29 mouse cellular contexts compared by ENCODE assay signal in the genomic region with DNA sequence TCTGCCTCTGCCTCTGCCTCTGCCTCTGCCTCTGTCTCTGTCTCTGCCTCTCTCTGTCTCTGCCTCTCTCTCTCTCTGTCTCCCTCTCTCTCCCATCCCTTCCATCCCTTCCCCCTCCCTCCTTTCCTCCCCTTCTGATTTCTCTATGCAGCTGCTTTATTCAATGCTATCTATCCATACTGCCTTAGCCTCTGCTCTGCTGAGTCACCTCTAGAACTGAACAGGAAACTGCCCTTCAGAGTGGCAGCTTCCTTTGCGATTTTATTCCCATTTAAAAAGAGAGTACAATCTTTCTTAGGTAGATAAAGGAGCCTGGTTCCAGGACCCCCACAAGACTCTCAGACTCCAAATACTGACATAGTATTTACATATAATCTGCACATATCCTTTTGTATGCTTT. TPM values are rescaled to one million over a fixed set of nuclear protein-coding genes. Genes with fewer than 3 reads are reported as not detected.
A peak's percentile ranks its signal among the peaks of the same experiment; 100 is the strongest.
DNase-seq lines count a peak whose midpoint lies in the region; ATAC-seq and TF ChIP-seq lines count a peak whose summit lies in the region.
"Had no signal": no experiment of that assay in that cellular context is flagged by ENCODE, and none has a peak within 500 bp of the region (broad histone marks: within the 10 kb centered on the region; RNA-seq: fewer than 3 reads in every experiment).

No protein-coding gene starts in this region.

- DNase-seq in forebrain, embryonic 10.5 days (ENCODE audit: extremely low spot score, low spot score), result no peak
- DNase-seq in heart, adult 11 months, result peak; percentile 21
- no peak for DNase-seq in heart, adult 18-20 months
- DNase-seq in ovary, postnatal 10 days (ENCODE audit: low spot score), result no peak
- DNase-seq: adrenal gland, postnatal 10 days; adrenal gland, postnatal 36 days; cerebellum, adult 18-20 months; cerebellum, adult 9-10 months; cerebellum, postnatal 14 days; gastrocnemius, adult 2 months; gastrocnemius, postnatal 25 days; kidney, adult 11 months had no signal

- WGBS in forebrain, embryonic 15.5 days, result 91% methylated on average over 1 of the region's 1 CpGs
- WGBS in forebrain, embryonic 10.5 days, result 94% methylated on average over 1 of the region's 1 CpGs

- H3K27ac ChIP-seq in forebrain, embryonic 15.5 days (replicated peaks), result peak overlapping the region; percentile 99
- no peak overlapping the region for H3K27ac ChIP-seq in forebrain, embryonic 10.5 days
- H3K27ac ChIP-seq in ES-Bruce4 (ENCODE audit: insufficient read depth, low read length), result peak overlapping the region; percentile 72
- H3K27ac ChIP-seq: embryonic facial prominence, embryonic 12.5 days; embryonic facial prominence, embryonic 15.5 days; gastrocnemius, adult 2 months; hindbrain, embryonic 10.5 days; hindbrain, embryonic 13.5 days; intestine, embryonic 15.5 days had no signal

- H3K9ac ChIP-seq in forebrain, embryonic 15.5 days (replicated peaks), result no peak overlapping the region
- no peak overlapping the region for H3K9ac ChIP-seq in ES-Bruce4 (ENCODE audit: low read depth, poor library complexity, severe bottlenecking)
- H3K9ac ChIP-seq: embryonic facial prominence, embryonic 12.5 days; embryonic facial prominence, embryonic 15.5 days; hindbrain, embryonic 13.5 days; intestine, embryonic 15.5 days had no signal

- no peak for TF ChIP-seq CTCF in ES-Bruce4 (IDR thresholded peaks at IDR 0.05; ENCODE audit: low read depth, low read length)

- no peak for TF ChIP-seq POLR2A in ES-Bruce4 (IDR thresholded peaks at IDR 0.05; ENCODE audit: insufficient read depth, low read length)

- H3K27me3 ChIP-seq in forebrain, embryonic 15.5 days, result no peaks in the 10 kb centered on the region
- no peaks in the 10 kb centered on the region for H3K27me3 ChIP-seq in forebrain, embryonic 10.5 days (ENCODE audit: poor library complexity, severe bottlenecking)
- no peaks in the 10 kb centered on the region for H3K27me3 ChIP-seq in ES-Bruce4 (ENCODE audit: control insufficient read depth, insufficient read depth, low read length, poor library complexity, severe bottlenecking)
- H3K27me3 ChIP-seq: embryonic facial prominence, embryonic 12.5 days; embryonic facial prominence, embryonic 15.5 days; hindbrain, embryonic 13.5 days; intestine, embryonic 15.5 days had no signal

- H3K4me1 ChIP-seq in forebrain, embryonic 15.5 days, result peaks cover 34% of the 10 kb centered on the region
- H3K4me1 ChIP-seq in forebrain, embryonic 10.5 days, result peaks cover 20% of the 10 kb centered on the region
- peaks cover 1% of the 10 kb centered on the region for H3K4me1 ChIP-seq in ES-Bruce4 (ENCODE audit: control insufficient read depth, insufficient read depth, low read length)

- no peaks in the 10 kb centered on the region for H3K36me3 ChIP-seq in forebrain, embryonic 15.5 days
- no peaks in the 10 kb centered on the region for H3K36me3 ChIP-seq in forebrain, embryonic 10.5 days (replicated peaks)
- H3K36me3 ChIP-seq in ES-Bruce4 (ENCODE audit: control insufficient read depth, insufficient read depth, low read length, poor library complexity, severe bottlenecking), result no peaks in the 10 kb centered on the region
- H3K36me3 ChIP-seq: embryonic facial prominence, embryonic 12.5 days; embryonic facial prominence, embryonic 15.5 days; G1E; hindbrain, embryonic 10.5 days; hindbrain, embryonic 13.5 days; intestine, embryonic 15.5 days had no signal

- H3K4me2 ChIP-seq in forebrain, embryonic 15.5 days (replicated peaks), result no peak overlapping the region
- H3K4me2 ChIP-seq: embryonic facial prominence, embryonic 12.5 days; embryonic facial prominence, embryonic 15.5 days; heart, embryonic 11.5 days; hindbrain, embryonic 13.5 days; intestine, embryonic 15.5 days had no signal

- ATAC-seq in forebrain, embryonic 15.5 days (replicated peaks), result no peak
- ATAC-seq: forebrain, embryonic 14.5 days; hindbrain, embryonic 16.5 days; intestine, embryonic 15.5 days; Patski had no signal

- no peak for TF ChIP-seq EP300 in ES-Bruce4 (IDR thresholded peaks at IDR 0.05; ENCODE audit: insufficient read depth, low read depth, low read length)

- H3K4me3 ChIP-seq in forebrain, embryonic 15.5 days, result no peak overlapping the region
- no peak overlapping the region for H3K4me3 ChIP-seq in forebrain, embryonic 10.5 days
- H3K4me3 ChIP-seq in ES-Bruce4 (ENCODE audit: low read depth, low read length), result no peak overlapping the region
- H3K4me3 ChIP-seq: embryonic facial prominence, embryonic 12.5 days; embryonic facial prominence, embryonic 15.5 days; gastrocnemius, adult 2 months; hindbrain, embryonic 10.5 days; hindbrain, embryonic 13.5 days; intestine, embryonic 15.5 days had no signal

- H3K9me3 ChIP-seq in forebrain, embryonic 15.5 days, result no peaks in the 10 kb centered on the region
- H3K9me3 ChIP-seq in forebrain, embryonic 10.5 days, result no peaks in the 10 kb centered on the region
- peaks cover 10% of the 10 kb centered on the region; the same call in 1 of the 2 replicates for H3K9me3 ChIP-seq in ES-Bruce4 (replicated peaks; ENCODE audit: control insufficient read depth, insufficient read depth, low read length, poor library complexity, severe bottlenecking)
- H3K9me3 ChIP-seq: embryonic facial prominence, embryonic 12.5 days; embryonic facial prominence, embryonic 15.5 days; G1E; hindbrain, embryonic 10.5 days; hindbrain, embryonic 13.5 days; intestine, embryonic 15.5 days had no signal

RNA-seq across cellular contexts. Expression of a gene that starts 47.1 kb away (rescaled TPM):
- 2.2 and 2.8 TPM in 2 replicates for polyA plus RNA-seq in forebrain, embryonic 15.5 days (2015; fragmentation: Nextera tagmentation; extraction: Ambion mirVana)
- not detected in 2 replicates for polyA plus RNA-seq in forebrain, embryonic 10.5 days (2016; fragmentation: Nextera tagmentation; extraction: Ambion mirVana)
- total RNA-seq in heart, adult 18-20 months (2021), result under 1 TPM in 1 of 2 experiments, not detected in 1; 0.13 TPM
- polyA plus RNA-seq in ES-Bruce4 (2011; ENCODE audit: insufficient read depth, insufficient read length, low read depth, missing spikeins), result 0.19 TPM in 1 of 2 replicates, not detected in the other
- total RNA-seq: adrenal gland, adult 18-20 months; G1E; gastrocnemius, adult 2 months; gastrocnemius, postnatal 25 days; heart, adult 8-10 months; heart, postnatal 25 days had no signal
- polyA plus RNA-seq: G1E; heart, embryonic 11.5 days; heart, embryonic 14.5 days; heart, postnatal 0 days; intestine, embryonic 15.5 days; Patski had no signal
